Mouse (Mus musculus): ENCODE data around the gene Sdf4.

DNA sequence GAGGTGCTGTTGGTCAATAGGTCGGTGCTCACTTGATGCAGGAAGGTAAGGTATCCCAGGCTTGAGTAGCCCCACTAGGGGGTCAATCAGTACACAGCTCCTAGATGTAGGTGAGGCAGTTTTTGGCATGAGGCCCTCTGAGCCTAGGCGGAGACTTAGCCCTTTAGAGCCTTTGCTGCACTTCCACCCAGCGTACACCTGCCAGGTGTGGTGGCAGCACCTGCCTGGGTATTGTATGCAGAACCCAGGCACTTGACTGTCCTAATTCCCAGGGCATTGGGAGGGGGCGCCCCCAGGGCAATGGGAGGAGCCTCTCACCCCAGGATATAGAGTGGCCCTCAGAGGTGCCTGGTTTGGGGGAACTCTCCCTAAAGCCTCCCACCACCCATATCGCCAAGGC is 62.5 kb downstream of the Sdf4 start:
- no peak for TF ChIP-seq CTCF (IDR thresholded peaks at IDR 0.05; ENCODE audit: low read depth, low read length)
- TF ChIP-seq POLR2AphosphoS5 (IDR thresholded peaks at IDR 0.05; ENCODE audit: insufficient replicate concordance, low read depth, low read length) = no peak
- TF ChIP-seq GATA1 (IDR thresholded peaks at IDR 0.05; ENCODE audit: borderline replicate concordance, low read length) = no peak
- TF ChIP-seq TAL1 (conservative IDR thresholded peaks at IDR 0.05; ENCODE audit: low read depth, low read length) = no peak
